Mouse (Mus musculus) forebrain, embryonic 12.5 days (tissue): ENCODE measurements around the gene Cfap100. TPM values are rescaled to one million over a fixed set of nuclear protein-coding genes. Genes with fewer than 3 reads are reported as not detected.

ENCODE experiments used
- ATAC-seq: fragments of 200-750 bp; cut with Nextera tagmentation; 2 replicates; pipeline ENCODE4 v1.8.0; 2017; ENCODE audit warnings: moderate TSS enrichment; ENCODE audit not compliant: low FRiP score
- H3K27ac ChIP-seq: fragments of 300-500 bp; sonication (generic); 2 replicates; pipeline ENCODE4 v1.5.1; 2016; ENCODE audit warnings: mild to moderate bottlenecking
- H3K27me3 ChIP-seq: fragments of 300-500 bp; sonication (generic); 2 replicates; pipeline ENCODE4 v1.6.1; 2016; ENCODE audit warnings: mild to moderate bottlenecking
- H3K36me3 ChIP-seq: fragments of 300-500 bp; sonication (generic); replicated peaks from 2 replicates; pipeline ENCODE4 v1.6.1; 2016; ENCODE audit warnings: mild to moderate bottlenecking
- H3K4me1 ChIP-seq: fragments of 300-500 bp; sonication (generic); 2 replicates; pipeline ENCODE4 v1.6.1; 2016
- H3K4me2 ChIP-seq: fragments of 300-500 bp; sonication (generic); 2 replicates; pipeline ENCODE4 v1.6.1; 2016; ENCODE audit warnings: mild to moderate bottlenecking, moderate library complexity
- H3K4me3 ChIP-seq: fragments of 300-500 bp; sonication (generic); replicated peaks from 2 replicates; pipeline ENCODE4 v1.5.1; 2016; ENCODE audit warnings: mild to moderate bottlenecking
- H3K9ac ChIP-seq: fragments of 300-500 bp; sonication (generic); 2 replicates; pipeline ENCODE4 v1.6.1; 2016; ENCODE audit warnings: mild to moderate bottlenecking
- H3K9me3 ChIP-seq: fragments of 300-500 bp; sonication (generic); 2 replicates; pipeline ENCODE4 v1.6.1; 2016
- WGBS: fragments of 180-500 bp; shearing (Covaris S2); methylation state at CpG from one replicate; pipeline ENCODE4 v1.1.7; 2016; 5-methylcytosine and 5-hydroxymethylcytosine counted together
- polyA plus RNA-seq: library from polyadenylated mRNA; unstranded; fragments of >200 nt; fragmentation: Nextera tagmentation; extraction: Ambion mirVana; gene quantifications from 2 replicates; pipeline ENCODE4 v1.2.1, GENCODE M21; 2016

The Cfap100 gene
- polyA plus RNA-seq, 1 experiment from 2014 or later: 1.9 TPM

DNA sequence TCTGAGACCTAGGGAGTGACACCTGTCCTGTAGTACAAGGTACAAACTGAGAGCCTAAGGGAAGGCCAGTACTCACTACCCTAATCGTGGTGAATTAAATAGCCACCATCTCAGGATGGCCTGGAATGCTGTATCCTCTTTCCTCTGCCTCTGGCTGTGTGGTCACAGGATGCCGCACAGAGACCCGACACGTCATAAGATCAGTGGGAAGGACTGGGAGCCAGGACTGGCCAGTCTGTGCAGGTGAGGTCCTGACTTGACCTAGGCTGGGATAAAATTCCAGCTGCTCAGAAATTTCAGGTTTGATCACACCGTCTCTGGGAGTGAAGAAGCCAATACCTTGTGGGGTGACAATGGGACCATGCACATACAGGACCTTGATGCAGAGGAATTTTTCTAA lies 22.9 kb upstream of the Cfap100 start:
- Histone ChIP-seq H3K27me3 (peaks cover 3% of the 10 kb centered on the region; the same call in 1 of the 2 replicates), H3K4me1 (peaks cover 12% of the 10 kb centered on the region), H3K27ac (no peak overlapping the region), H3K4me3 (no peak overlapping the region), H3K4me2 (no peak overlapping the region), H3K9ac (no peak overlapping the region), H3K9me3 (no peaks in the 10 kb centered on the region), H3K36me3 (no peaks in the 10 kb centered on the region)
- ATAC-seq: no peak
- 91% methylated on average over 5 of the region's 5 CpGs for WGBS

- H3K4me2 ChIP-seq: no peak overlapping the region
- no peak overlapping the region for H3K27ac ChIP-seq
- no peaks in the 10 kb centered on the region for H3K27me3 ChIP-seq
- H3K9me3 ChIP-seq: no peaks in the 10 kb centered on the region
- WGBS: 74% methylated on average over 5 of the region's 5 CpGs
- H3K9ac ChIP-seq: no peak overlapping the region
- no peak for ATAC-seq
- H3K4me1 ChIP-seq: peaks cover 14% of the 10 kb centered on the region
- H3K4me3 ChIP-seq: no peak overlapping the region
- no peaks in the 10 kb centered on the region for H3K36me3 ChIP-seq
These were observed 22.1 kb upstream of the Cfap100 start for GRCm38 (mm10) chr6:90450697-90451096.

GRCm38 (mm10) chr6:90450179-90450578 lies 21.6 kb upstream of the Cfap100 start:
- Histone ChIP-seq H3K27ac (no peak overlapping the region), H3K36me3 (no peaks in the 10 kb centered on the region), H3K4me2 (no peak overlapping the region), H3K27me3 (no peaks in the 10 kb centered on the region), H3K4me1 (peaks cover 14% of the 10 kb centered on the region), H3K9ac (no peak overlapping the region), H3K4me3 (no peak overlapping the region), H3K9me3 (no peaks in the 10 kb centered on the region)
- WGBS: 26% methylated on average over 7 of the region's 7 CpGs
- ATAC-seq: no peak

DNA sequence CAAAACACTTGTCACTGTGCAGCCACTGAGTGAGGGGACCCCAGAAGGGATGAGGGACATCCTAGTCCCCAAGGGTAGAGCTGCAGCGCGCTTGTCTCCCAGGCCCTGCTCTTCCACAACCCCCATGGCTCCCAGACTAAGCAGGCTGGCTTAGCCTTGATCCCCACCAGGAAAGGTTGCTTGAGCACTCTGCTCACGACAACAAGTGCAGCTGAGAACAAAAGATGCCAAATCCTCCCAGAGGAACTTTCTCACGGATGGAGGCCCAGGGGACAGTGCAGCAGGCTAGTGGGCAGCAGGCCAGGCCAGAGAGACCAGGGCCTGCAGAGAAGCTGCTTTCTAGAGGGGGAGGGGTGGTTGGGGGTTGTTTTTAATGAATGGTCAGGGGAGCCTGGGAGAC lies 18.3 kb upstream of the Cfap100 start:
- Histone ChIP-seq H3K4me3 (no peak overlapping the region), H3K27me3 (no peaks in the 10 kb centered on the region), H3K36me3 (no peaks in the 10 kb centered on the region), H3K27ac (no peak overlapping the region), H3K9ac (peak overlapping the region; percentile 21; the same call in 1 of the 2 replicates), H3K9me3 (no peaks in the 10 kb centered on the region), H3K4me2 (no peak overlapping the region; the same call in 1 of the 2 replicates), H3K4me1 (peaks cover 14% of the 10 kb centered on the region)
- 28% methylated on average over 4 of the region's 4 CpGs for WGBS
- ATAC-seq: 0 out of 2 replicates have a peak, but pooled peaks have one; percentile 44

GRCm38 (mm10) chr6:90437041-90437440 lies 8.4 kb upstream of the Cfap100 start:
- Histone ChIP-seq H3K27ac (no peak overlapping the region), H3K36me3 (no peaks in the 10 kb centered on the region), H3K4me2 (no peak overlapping the region), H3K9me3 (no peaks in the 10 kb centered on the region), H3K4me1 (peaks cover 3% of the 10 kb centered on the region), H3K4me3 (no peak overlapping the region), H3K27me3 (no peaks in the 10 kb centered on the region; the same call in 1 of the 2 replicates), H3K9ac (no peak overlapping the region)
- WGBS: 92% methylated on average over 3 of the region's 3 CpGs
- ATAC-seq: no peak

GRCm38 (mm10) chr6:90436192-90436907 lies 7.8 kb upstream of the Cfap100 start:
- Histone ChIP-seq H3K27ac (no peak overlapping the region), H3K27me3 (no peaks in the 10 kb centered on the region; the same call in 1 of the 2 replicates), H3K36me3 (no peaks in the 10 kb centered on the region), H3K4me3 (no peak overlapping the region), H3K4me2 (no peak overlapping the region), H3K9me3 (no peaks in the 10 kb centered on the region), H3K9ac (no peak overlapping the region), H3K4me1 (peaks cover 3% of the 10 kb centered on the region)
- no peak for ATAC-seq
- WGBS: 90% methylated on average over 10 of the region's 10 CpGs

GRCm38 (mm10) chr6:90435195-90435618 lies 6.6 kb upstream of the Cfap100 start:
- ATAC-seq: peak; percentile 72
- H3K9ac ChIP-seq: no peak overlapping the region
- H3K36me3 ChIP-seq: no peaks in the 10 kb centered on the region
- H3K27me3 ChIP-seq: no peaks in the 10 kb centered on the region; the same call in 1 of the 2 replicates
- no peak overlapping the region for H3K27ac ChIP-seq
- peaks cover 3% of the 10 kb centered on the region for H3K4me1 ChIP-seq
- 13% methylated on average over 11 of the region's 11 CpGs for WGBS
- no peaks in the 10 kb centered on the region for H3K9me3 ChIP-seq
- no peak overlapping the region for H3K4me3 ChIP-seq
- H3K4me2 ChIP-seq: 0 out of 2 replicates have a peak overlapping the region, but pooled peaks have one; percentile 17

DNA sequence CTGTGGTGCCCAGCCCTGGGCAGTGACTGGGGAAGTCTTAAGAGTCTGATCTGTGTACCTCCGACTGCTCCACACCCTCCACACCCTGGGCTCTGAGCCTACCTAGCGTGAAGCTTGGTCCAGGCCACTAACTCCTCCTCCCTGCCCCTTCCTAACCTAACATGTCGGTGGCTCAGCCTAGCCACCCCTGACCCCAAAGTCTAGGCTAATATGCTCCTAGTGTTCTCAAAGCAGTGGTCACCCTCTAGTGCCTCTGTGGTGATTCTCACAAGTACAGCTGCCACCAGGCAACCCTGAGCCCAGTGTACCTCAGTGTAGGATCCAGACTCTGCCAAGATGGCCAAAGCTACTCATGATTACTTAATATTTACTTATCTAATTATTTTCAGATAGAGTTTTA lies 6.1 kb upstream of the Cfap100 start:
- H3K9me3 ChIP-seq: no peaks in the 10 kb centered on the region
- no peak overlapping the region for H3K4me3 ChIP-seq
- no peak overlapping the region for H3K9ac ChIP-seq
- no peak overlapping the region for H3K27ac ChIP-seq
- WGBS: 70% methylated on average over 3 of the region's 3 CpGs
- H3K27me3 ChIP-seq: no peaks in the 10 kb centered on the region; the same call in 1 of the 2 replicates
- H3K4me2 ChIP-seq: no peak overlapping the region
- ATAC-seq: peak; percentile 33; the same call in 1 of the 2 replicates
- H3K4me1 ChIP-seq: peaks cover 3% of the 10 kb centered on the region
- no peaks in the 10 kb centered on the region for H3K36me3 ChIP-seq

DNA sequence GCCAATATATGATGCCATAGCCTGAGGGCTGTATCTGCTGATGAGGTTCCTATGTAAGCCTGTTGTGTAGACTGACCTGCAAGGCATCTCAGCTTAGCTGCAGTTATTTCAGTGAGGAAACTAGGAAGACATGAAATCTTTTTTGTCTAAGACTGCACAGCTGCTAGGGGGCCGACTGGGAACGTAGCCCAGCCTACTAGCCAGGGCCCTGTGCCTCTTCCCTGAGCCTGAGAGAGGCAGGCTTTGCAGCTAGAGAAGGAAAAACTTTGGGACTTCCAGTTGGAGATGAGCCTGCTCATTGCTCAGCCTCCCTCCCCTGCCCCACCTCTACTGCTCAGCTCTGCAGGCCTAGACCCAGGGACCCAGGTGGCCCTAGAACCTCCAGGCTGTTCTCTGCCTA lies 2.9 kb upstream of the Cfap100 start:
- H3K4me3 ChIP-seq: no peak overlapping the region
- 83% methylated on average over 2 of the region's 2 CpGs for WGBS

GRCm38 (mm10) chr6:90429911-90430310 lies 1.3 kb upstream of the Cfap100 start:
- 85% methylated on average over 14 of the region's 14 CpGs for whole genome bisulfite sequencing
- Histone ChIP-seq H3K36me3 (no peaks in the 10 kb centered on the region), H3K4me2 (no peak overlapping the region), H3K4me3 (no peak overlapping the region), H3K27me3 (peaks cover 20% of the 10 kb centered on the region), H3K4me1 (peaks cover 12% of the 10 kb centered on the region), H3K9ac (no peak overlapping the region), H3K9me3 (no peaks in the 10 kb centered on the region), H3K27ac (no peak overlapping the region)
- no peak for ATAC-seq

More for the DNA sequence above, 2.9 kb upstream of the Cfap100 start:
- Histone ChIP-seq H3K9ac (no peak overlapping the region), H3K4me2 (no peak overlapping the region), H3K4me1 (peaks cover 15% of the 10 kb centered on the region), H3K27ac (no peak overlapping the region), H3K27me3 (peaks cover 16% of the 10 kb centered on the region), H3K9me3 (no peaks in the 10 kb centered on the region), H3K36me3 (no peaks in the 10 kb centered on the region)
- no peak for ATAC-seq

GRCm38 (mm10) chr6:90426003-90426402 lies 2.6 kb downstream of the Cfap100 start:
- no peak for ATAC-seq
- no peak overlapping the region for H3K9ac ChIP-seq
- no peaks in the 10 kb centered on the region for H3K9me3 ChIP-seq
- H3K4me3 ChIP-seq: no peak overlapping the region
- peaks cover 18% of the 10 kb centered on the region for H3K4me1 ChIP-seq
- H3K4me2 ChIP-seq: no peak overlapping the region
- no peak overlapping the region for H3K27ac ChIP-seq
- no peaks in the 10 kb centered on the region for H3K36me3 ChIP-seq
- peaks cover 27% of the 10 kb centered on the region for H3K27me3 ChIP-seq
- 84% methylated on average over 4 of the region's 4 CpGs for WGBS

DNA sequence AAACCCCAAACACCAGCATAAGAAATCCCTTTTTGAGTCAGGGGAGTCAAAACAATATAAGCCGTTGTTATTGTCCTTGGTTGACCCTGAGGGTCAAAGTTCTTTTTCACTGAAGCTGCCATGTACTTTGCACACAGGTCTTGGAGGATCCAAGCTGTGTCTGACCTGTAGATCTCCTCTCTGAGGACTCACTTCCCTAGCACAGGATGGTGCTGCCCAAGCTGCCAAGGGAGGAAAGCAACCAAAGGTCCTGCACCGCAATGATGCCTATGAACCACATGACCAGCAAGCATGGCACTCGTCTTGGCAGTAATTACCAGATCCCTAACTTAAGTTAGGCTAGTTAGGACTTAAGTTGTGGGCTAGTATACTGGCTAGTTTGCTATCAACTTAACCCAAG lies 3.2 kb downstream of the Cfap100 start:
- no peak for ATAC-seq
- Histone ChIP-seq H3K36me3 (no peaks in the 10 kb centered on the region), H3K27me3 (peaks cover 27% of the 10 kb centered on the region), H3K4me1 (peaks cover 18% of the 10 kb centered on the region), H3K9me3 (no peaks in the 10 kb centered on the region), H3K9ac (no peak overlapping the region), H3K4me2 (no peak overlapping the region), H3K27ac (no peak overlapping the region), H3K4me3 (no peak overlapping the region)
- WGBS: 82% methylated on average over 3 of the region's 3 CpGs

GRCm38 (mm10) chr6:90422565-90422964 lies 6.0 kb downstream of the Cfap100 start:
- 0 out of 2 replicates have a peak overlapping the region, but pooled peaks have one; percentile 26 for H3K9ac ChIP-seq
- peaks cover 6% of the 10 kb centered on the region for H3K4me1 ChIP-seq
- H3K27me3 ChIP-seq: peaks cover 22% of the 10 kb centered on the region
- no peaks in the 10 kb centered on the region for H3K9me3 ChIP-seq
- H3K36me3 ChIP-seq: no peaks in the 10 kb centered on the region
- H3K27ac ChIP-seq: no peak overlapping the region
- ATAC-seq: peak; percentile 89
- WGBS: 4% methylated on average over 14 of the region's 14 CpGs
- peak overlapping the region; percentile 52 for H3K4me2 ChIP-seq
- H3K4me3 ChIP-seq: peak overlapping the region; percentile 20
